Mouse (Mus musculus) lung, postnatal 0 days (tissue): ENCODE data around the gene Ovol3.

Experiments used
- CTCF ChIP-seq: IDR thresholded peaks from 2 replicates; pipeline ENCODE4 v1.5.1; 2016; ENCODE audit warnings: antibody characterized with exemption, mild to moderate bottlenecking
- EP300 ChIP-seq: IDR thresholded peaks from 2 replicates; pipeline ENCODE4 v1.6.1; 2016; ENCODE audit warnings: antibody characterized with exemption, mild to moderate bottlenecking, control low read depth

GRCm38 (mm10) chr7:30281522-30281921, 46.0 kb upstream of the Ovol3 start:
- no peak for TF ChIP-seq CTCF
- TF ChIP-seq EP300 = no peak
